In the genomic region with DNA sequence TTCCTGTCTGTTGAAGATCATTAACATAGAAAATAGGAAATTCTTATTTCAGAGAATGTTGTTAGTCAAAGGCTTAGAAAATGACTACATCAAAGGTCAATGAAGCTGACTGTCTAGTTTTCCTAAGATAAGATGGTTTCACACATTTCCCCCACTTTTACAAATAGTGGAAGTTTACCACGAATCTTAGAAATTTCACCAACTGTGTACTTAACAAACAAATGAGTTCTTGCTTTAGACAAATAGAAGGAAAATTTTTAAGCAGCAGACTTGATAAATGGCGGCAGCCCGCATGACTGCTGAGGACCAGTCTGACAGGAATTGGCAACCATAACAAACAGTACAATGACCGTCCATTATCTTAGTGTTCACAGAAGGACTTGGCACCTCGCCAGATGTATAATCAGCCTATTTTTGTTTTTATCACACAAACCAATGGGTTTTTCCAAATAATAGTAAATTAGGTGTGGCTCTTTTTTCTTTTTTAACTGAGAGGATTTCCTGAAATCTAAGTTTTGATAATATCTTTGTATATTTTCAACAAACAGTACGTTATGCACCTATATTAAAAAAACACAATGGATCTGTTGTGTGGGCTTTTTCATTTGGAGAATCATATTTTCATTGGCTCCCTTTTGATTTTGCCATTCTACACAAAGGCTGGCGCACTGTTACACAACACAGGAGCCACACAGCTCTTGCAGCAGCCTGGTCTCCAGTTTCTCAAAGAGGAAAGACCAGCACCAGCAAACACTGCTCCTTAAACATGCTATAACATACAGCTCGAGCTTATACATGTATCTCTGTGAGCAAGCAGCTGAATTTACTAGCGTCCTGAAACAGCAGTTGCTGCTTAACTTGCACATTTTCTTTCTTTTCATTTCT, we compare ENCODE assay signal across 9 mouse cellular contexts. TPM values are rescaled to one million over a fixed set of nuclear protein-coding genes. Genes with fewer than 3 reads are reported as not detected.
DNase-seq lines count a peak whose midpoint lies in the region; ATAC-seq lines count a peak whose summit lies in the region.
"Had no signal": no experiment of that assay in that cellular context is flagged by ENCODE, and none has a peak within 500 bp of the region (broad histone marks: within the 10 kb centered on the region; RNA-seq: fewer than 3 reads in every experiment).

No protein-coding gene starts in this region.

- no peak overlapping the region for H3K27ac ChIP-seq in liver, embryonic 12.5 days
- H3K27ac ChIP-seq in hindbrain, embryonic 14.5 days, result no peak overlapping the region; the same call in 1 of the 2 replicates
- H3K27ac ChIP-seq in midbrain, embryonic 14.5 days (replicated peaks; ENCODE audit: low read depth, low read length), result no peak overlapping the region

- H3K9me3 ChIP-seq in liver, embryonic 12.5 days (replicated peaks), result no peaks in the 10 kb centered on the region
- H3K9me3 ChIP-seq in hindbrain, embryonic 14.5 days (ENCODE audit: control insufficient read depth, low read length), result no peaks in the 10 kb centered on the region
- H3K9me3 ChIP-seq in midbrain, embryonic 14.5 days (ENCODE audit: control insufficient read depth, low read length), result no peaks in the 10 kb centered on the region

- no peak overlapping the region for H3K4me2 ChIP-seq in liver, embryonic 12.5 days
- no peak overlapping the region for H3K4me2 ChIP-seq in hindbrain, embryonic 14.5 days (replicated peaks)
- no peak overlapping the region for H3K4me2 ChIP-seq in midbrain, embryonic 14.5 days (ENCODE audit: low read length)

- H3K36me3 ChIP-seq in liver, embryonic 12.5 days, result no peaks in the 10 kb centered on the region
- H3K36me3 ChIP-seq in hindbrain, embryonic 14.5 days (replicated peaks; ENCODE audit: control insufficient read depth, insufficient read depth), result no peaks in the 10 kb centered on the region
- no peaks in the 10 kb centered on the region for H3K36me3 ChIP-seq in midbrain, embryonic 14.5 days (ENCODE audit: control insufficient read depth, insufficient read depth, low read length)

- peaks cover 11% of the 10 kb centered on the region for H3K4me1 ChIP-seq in liver, embryonic 12.5 days
- H3K4me1 ChIP-seq in hindbrain, embryonic 14.5 days (replicated peaks; ENCODE audit: control insufficient read depth, insufficient read depth, low read length), result 0 out of 2 replicates have a peak, but pooled peaks cover 3% of the 10 kb centered on the region
- peaks cover 8% of the 10 kb centered on the region; the same call in 1 of the 2 replicates for H3K4me1 ChIP-seq in midbrain, embryonic 14.5 days (ENCODE audit: control insufficient read depth, insufficient read depth, low read length)

- H3K27me3 ChIP-seq in liver, embryonic 12.5 days (replicated peaks), result no peaks in the 10 kb centered on the region
- no peaks in the 10 kb centered on the region for H3K27me3 ChIP-seq in hindbrain, embryonic 14.5 days (ENCODE audit: control insufficient read depth, insufficient read depth, low read length)
- H3K27me3 ChIP-seq in midbrain, embryonic 14.5 days (ENCODE audit: control insufficient read depth, insufficient read depth, low read length), result no peaks in the 10 kb centered on the region

- ATAC-seq in liver, embryonic 12.5 days, result no peak
- ATAC-seq in hindbrain, embryonic 14.5 days (ENCODE audit: low FRiP score), result no peak
- ATAC-seq in midbrain, embryonic 14.5 days (ENCODE audit: low FRiP score, low TSS enrichment), result no peak
- ATAC-seq: activated CD4-positive, CD25-positive, alpha-beta regulatory T cell, adult 4 months had no signal

- peak; percentile 24 to 68 for DNase-seq in adrenal gland, adult (ENCODE audit: inconsistent age in 2 of 2, low spot score in 1 of 2)
- DNase-seq in adrenal gland, adult 18-20 months (ENCODE audit: low spot score in 2 of 2), result no peak
- DNase-seq in liver, result peak; percentile 12
- peak; percentile 37 for DNase-seq in hindbrain, embryonic 14.5 days (ENCODE audit: low spot score)
- DNase-seq in midbrain, embryonic 14.5 days, result peak; percentile 82
- DNase-seq in ovary, postnatal 36 days (ENCODE audit: low spot score), result no peak
- no peak for DNase-seq in spleen, postnatal 4 days (ENCODE audit: low spot score in 2 of 2)

- 44% methylated on average over 9 of the region's 9 CpGs for WGBS in liver, embryonic 12.5 days (ENCODE audit: insufficient replicate concordance)
- 42% methylated on average over 9 of the region's 9 CpGs for WGBS in hindbrain, embryonic 14.5 days
- WGBS in midbrain, embryonic 14.5 days, result 27% methylated on average over 9 of the region's 9 CpGs

- H3K4me3 ChIP-seq in liver, embryonic 12.5 days, result no peak overlapping the region
- H3K4me3 ChIP-seq in hindbrain, embryonic 14.5 days (replicated peaks; ENCODE audit: low read length), result no peak overlapping the region
- no peak overlapping the region for H3K4me3 ChIP-seq in midbrain, embryonic 14.5 days (replicated peaks; ENCODE audit: low read depth, low read length)

- no peak overlapping the region for H3K9ac ChIP-seq in liver, embryonic 12.5 days
- no peak overlapping the region for H3K9ac ChIP-seq in hindbrain, embryonic 14.5 days
- H3K9ac ChIP-seq in midbrain, embryonic 14.5 days (replicated peaks; ENCODE audit: low read length), result no peak overlapping the region

RNA-seq across cellular contexts. Expression of gene Rdx, which starts 18.2 kb away (rescaled TPM):
- total RNA-seq in adrenal gland, adult 18-20 months (2021), result 100 to 1,000 TPM; 116 to 126 TPM
- polyA plus RNA-seq in liver, embryonic 12.5 days (2016; fragmentation: Nextera tagmentation; extraction: Ambion mirVana), result 91.0 and 95.6 TPM in 2 replicates
- polyA plus RNA-seq in hindbrain, embryonic 14.5 days (2014; fragmentation: Nextera tagmentation; extraction: Ambion mirVana), result 105 and 106 TPM in 2 replicates
- polyA plus RNA-seq in midbrain, embryonic 14.5 days (2014; fragmentation: Nextera tagmentation; extraction: Ambion mirVana), result 79.8 and 114 TPM in 2 replicates

Comparison
In these comparisons a context has a peak if more than half of its experiments do, and no peak if none do; other contexts are left out.
1. DNase-seq: peak in adrenal gland, adult (2 of 2), liver (single experiment), hindbrain, embryonic 14.5 days (single experiment) and midbrain, embryonic 14.5 days (single experiment); none in adrenal gland, adult 18-20 months (0 of 2), ovary, postnatal 36 days (single experiment) and spleen, postnatal 4 days (0 of 2).